Mouse (Mus musculus): ENCODE data around the gene Pgm5. TPM values are rescaled to one million over a fixed set of nuclear protein-coding genes. Genes with fewer than 3 reads are reported as not detected.

The Pgm5 gene
- total RNA-seq, 2 experiments from 2014 or later: 3.7 to 7.0 TPM

- intact Hi-C loops (cut with DNase I): no loop called here
- no peak for DNase-seq (ENCODE audit: low spot score in 2 of 2)
Measured at GRCm38 (mm10) chr19:24683016-24683720, 178.5 kb downstream of the Pgm5 start.

- intact Hi-C loops (cut with DNase I): no loop called here
- DNase-seq (ENCODE audit: low spot score in 2 of 2): peak in 1 of 2 experiments; percentile 29
Measured at GRCm38 (mm10) chr19:24677242-24677984, 184.2 kb downstream of the Pgm5 start.

GRCm38 (mm10) chr19:24676429-24676828 lies 185.2 kb downstream of the Pgm5 start:
- intact Hi-C loops (cut with DNase I): no loop called here
- DNase-seq (ENCODE audit: low spot score in 2 of 2): no peak

- intact Hi-C loops (cut with DNase I): no loop called here
- DNase-seq (ENCODE audit: low spot score in 2 of 2): no peak
Measured at GRCm38 (mm10) chr19:24673762-24674161, 187.9 kb downstream of the Pgm5 start, which contains the start of gene Tmem252. Tmem252 (plus strand) TSS chr19:24674008.

- DNase-seq (ENCODE audit: low spot score in 2 of 2): no peak
- intact Hi-C loops (cut with DNase I): no loop called here
Measured at GRCm38 (mm10) chr19:24673331-24673730, 188.3 kb downstream of the Pgm5 start.

- no peak for DNase-seq (ENCODE audit: low spot score in 2 of 2)
- intact Hi-C loops (cut with DNase I): no loop called here
Measured at GRCm38 (mm10) chr19:24672366-24672960, 189.2 kb downstream of the Pgm5 start.

- intact Hi-C loops (cut with DNase I): no loop called here
- DNase-seq (ENCODE audit: low spot score in 2 of 2): no peak
Measured at GRCm38 (mm10) chr19:24671571-24671970, 190.1 kb downstream of the Pgm5 start.

GRCm38 (mm10) chr19:24667527-24667926 lies 194.1 kb downstream of the Pgm5 start:
- DNase-seq (ENCODE audit: low spot score in 2 of 2): no peak
- intact Hi-C loops (cut with DNase I): no loop called here

GRCm38 (mm10) chr19:24665771-24666170 lies 195.9 kb downstream of the Pgm5 start:
- no peak for DNase-seq (ENCODE audit: low spot score in 2 of 2)
- intact Hi-C loops (cut with DNase I): no loop called here

GRCm38 (mm10) chr19:24662346-24662745 lies 199.3 kb downstream of the Pgm5 start:
- DNase-seq (ENCODE audit: low spot score in 2 of 2): no peak
- intact Hi-C loops (cut with DNase I): no loop called here

GRCm38 (mm10) chr19:24656981-24657380 lies 204.7 kb downstream of the Pgm5 start:
- no peak for DNase-seq (ENCODE audit: low spot score in 2 of 2)
- intact Hi-C loops (cut with DNase I): no loop called here

GRCm38 (mm10) chr19:24653230-24653799 lies 208.3 kb downstream of the Pgm5 start:
- DNase-seq (ENCODE audit: low spot score in 2 of 2): no peak
- intact Hi-C loops (cut with DNase I): no loop called here

- intact Hi-C loops (cut with DNase I): no loop called here
- DNase-seq (ENCODE audit: low spot score in 2 of 2): no peak
Measured at GRCm38 (mm10) chr19:24652342-24653019, 209.2 kb downstream of the Pgm5 start.

GRCm38 (mm10) chr19:24651595-24651994 lies 210.1 kb downstream of the Pgm5 start:
- no peak for DNase-seq (ENCODE audit: low spot score in 2 of 2)
- intact Hi-C loops (cut with DNase I): no loop called here

GRCm38 (mm10) chr19:24650428-24650827 lies 211.2 kb downstream of the Pgm5 start:
- DNase-seq (ENCODE audit: low spot score in 2 of 2): no peak
- intact Hi-C loops (cut with DNase I): no loop called here

GRCm38 (mm10) chr19:24648016-24648415 lies 213.6 kb downstream of the Pgm5 start:
- intact Hi-C loops (cut with DNase I): no loop called here
- no peak for DNase-seq (ENCODE audit: low spot score in 2 of 2)

GRCm38 (mm10) chr19:24646162-24646829 lies 215.4 kb downstream of the Pgm5 start:
- DNase-seq (ENCODE audit: low spot score in 2 of 2): no peak
- intact Hi-C loops (cut with DNase I): no loop called here

GRCm38 (mm10) chr19:24644971-24645370 lies 216.7 kb downstream of the Pgm5 start:
- intact Hi-C loops (cut with DNase I): no loop called here
- DNase-seq (ENCODE audit: low spot score in 2 of 2): no peak

GRCm38 (mm10) chr19:24640982-24641381 lies 220.7 kb downstream of the Pgm5 start:
- intact Hi-C loops (cut with DNase I): no loop called here
- no peak for DNase-seq (ENCODE audit: low spot score in 2 of 2)
